Mouse (Mus musculus) C2C12 (cell line): ENCODE data around the gene Erh.

ENCODE experiments used
- CTCF ChIP-seq: IDR thresholded peaks from one replicate; pipeline ENCODE4 v1.5.1; 2011; ENCODE audit not compliant: control insufficient read depth, insufficient read depth, insufficient read length
- MAX ChIP-seq: IDR thresholded peaks from one replicate; pipeline ENCODE4 v1.6.1; 2011; ENCODE audit warnings: mild to moderate bottlenecking, control low read depth
- MYOG ChIP-seq: IDR thresholded peaks from one replicate; pipeline ENCODE4 v1.6.1; 2011; ENCODE audit not compliant: control insufficient read depth, insufficient read length; ENCODE audit errors: extremely low read depth
- USF1 ChIP-seq: IDR thresholded peaks from one replicate; pipeline ENCODE4 v1.6.1; 2011; ENCODE audit warnings: low read depth, mild to moderate bottlenecking, control low read depth, moderate library complexity

GRCm38 (mm10) chr12:80594781-80595180 lies 49.4 kb downstream of the Erh start:
- TF ChIP-seq MAX (no peak), CTCF (no peak), USF1 (no peak), MYOG (no peak)
